8 mouse cellular contexts compared by ENCODE assay signal in the genomic region with DNA sequence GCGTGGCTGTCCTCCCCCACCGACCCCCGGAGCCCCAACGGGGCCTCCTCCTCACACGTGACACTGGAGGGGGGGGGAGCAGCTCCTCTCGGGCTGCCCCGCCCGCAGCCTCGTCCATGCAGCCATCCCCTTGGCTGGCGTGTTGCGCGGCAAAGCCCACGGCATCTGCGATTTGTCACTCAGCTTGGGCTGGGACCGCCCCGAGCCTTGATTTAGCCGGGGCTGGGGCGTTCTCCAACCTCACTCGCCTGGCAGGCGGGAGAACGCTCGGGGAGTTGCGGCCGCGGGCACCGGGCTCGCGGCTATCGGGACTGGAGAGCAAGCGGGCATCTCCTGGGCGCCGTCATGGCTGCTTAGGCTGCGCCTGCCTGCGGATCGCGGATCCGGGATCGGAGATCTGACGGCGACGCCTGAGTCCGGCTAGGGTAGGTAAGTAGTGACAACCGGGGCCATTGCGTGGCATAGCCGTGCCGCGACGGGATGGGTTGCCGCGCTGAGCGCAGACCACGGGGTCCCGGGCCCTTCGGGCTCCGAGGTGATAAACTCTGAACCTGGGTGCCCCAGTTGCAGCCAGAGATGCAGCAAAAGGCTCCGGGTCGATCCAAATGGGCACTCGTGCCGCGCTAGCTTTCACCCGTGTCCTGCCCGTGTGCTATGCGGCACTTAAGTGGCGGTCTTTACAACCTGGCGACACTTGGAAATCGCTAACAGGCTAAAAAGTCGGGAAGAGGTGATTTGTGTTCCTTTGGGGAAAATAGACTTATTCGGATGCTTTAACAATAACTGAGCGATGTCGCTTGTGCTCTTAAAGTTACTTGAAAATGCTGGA. TPM values are rescaled to one million over a fixed set of nuclear protein-coding genes. Genes with fewer than 3 reads are reported as not detected.
DNase-seq lines count a peak whose midpoint lies in the region; ATAC-seq lines count a peak whose summit lies in the region.

No protein-coding gene starts in this region.

- 56% methylated on average over 70 of the region's 70 CpGs for WGBS in intestine, embryonic 16.5 days

- H3K9me3 ChIP-seq in intestine, embryonic 16.5 days (ENCODE audit: control insufficient read depth, low read length), result peaks cover 11% of the 10 kb centered on the region

- intact Hi-C loops in left cerebral cortex, postnatal 36 days (cut with DNase I), result loop anchor here (5.0 kb wide), 1 partner anchor 74 kb away; no protein-coding TSS in a partner anchor

- ATAC-seq in intestine, embryonic 16.5 days, result peak; percentile 98
- ATAC-seq in megakaryocyte-erythroid progenitor cell, adult 5-6 weeks (replicated peaks; ENCODE audit: low FRiP score, low TSS enrichment, poor library complexity, severe bottlenecking), result peak; percentile 23; the same call in 1 of the 2 replicates

- peak overlapping the region; percentile 66 for H3K27ac ChIP-seq in intestine, embryonic 16.5 days (ENCODE audit: low read length)

- peaks cover 3% of the 10 kb centered on the region; the same call in 1 of the 2 replicates for H3K4me1 ChIP-seq in intestine, embryonic 16.5 days (ENCODE audit: control insufficient read depth, insufficient read depth, low read length)

- peak overlapping the region; percentile 45 for H3K4me2 ChIP-seq in intestine, embryonic 16.5 days (ENCODE audit: low read depth, low read length)

- H3K27me3 ChIP-seq in intestine, embryonic 16.5 days (replicated peaks; ENCODE audit: control insufficient read depth, insufficient read depth, low read length), result no peaks in the 10 kb centered on the region

- peak overlapping the region; percentile 65 for H3K4me3 ChIP-seq in intestine, embryonic 16.5 days (ENCODE audit: low read length)

- peak overlapping the region; percentile 76 for H3K9ac ChIP-seq in intestine, embryonic 16.5 days (ENCODE audit: low read depth, low read length)

- H3K36me3 ChIP-seq in intestine, embryonic 16.5 days (ENCODE audit: control insufficient read depth, insufficient read depth, low read length), result no peaks in the 10 kb centered on the region

- peak; percentile 83 for DNase-seq in adrenal gland, postnatal 14 days
- DNase-seq in embryo, embryonic 11.5 days (ENCODE audit: low read depth, low spot score), result peak; percentile 72
- DNase-seq in gastrocnemius, postnatal 4 days (ENCODE audit: low spot score in 2 of 2), result peak; percentile 83 to 84
- DNase-seq in left cerebral cortex, postnatal 36 days (ENCODE audit: low spot score in 2 of 2), result peak; percentile 68 to 73
- peak; percentile 56 to 68 for DNase-seq in right cerebral cortex, postnatal 36 days (ENCODE audit: low spot score in 2 of 2)
- peak; percentile 80 for DNase-seq in yolk sac, embryonic 10.5 days (ENCODE audit: low spot score)

RNA-seq across cellular contexts. Expression of a gene that starts 30.5 kb away (rescaled TPM):
- total RNA-seq in adrenal gland, postnatal 14 days (2021), result 13.0 and 15.7 TPM in 2 replicates
- total RNA-seq in gastrocnemius, postnatal 4 days (2021), result 100 to 1,000 TPM; 563 to 582 TPM
- 113 and 119 TPM in 2 replicates for polyA plus RNA-seq in intestine, embryonic 16.5 days (2015; fragmentation: Nextera tagmentation; extraction: Ambion mirVana)
- 10 to 100 TPM; 16.8 to 20.2 TPM for total RNA-seq in left cerebral cortex, postnatal 36 days (2021)
- not detected in 2 replicates for total RNA-seq in megakaryocyte-erythroid progenitor cell, adult 5-6 weeks (2014; fragmentation: Nextera tagmentation)
- total RNA-seq in megakaryocyte-erythroid progenitor cell, adult 5-6 weeks (2017), result not detected in 2 replicates

Comparison
In these comparisons a context has a peak if more than half of its experiments do, and no peak if none do; other contexts are left out.
1. Peak in every context shown above with its lines: DNase-seq, ATAC-seq, H3K4me3 ChIP-seq and H3K27ac ChIP-seq.
2. RNA of a gene that starts 30.5 kb away (total RNA-seq): 563 to 582 TPM in gastrocnemius, postnatal 4 days; 16.8 to 20.2 TPM in left cerebral cortex, postnatal 36 days, 13.0 to 15.7 TPM in adrenal gland, postnatal 14 days and not detected in megakaryocyte-erythroid progenitor cell, adult 5-6 weeks; every median in the first group is over 10 times any median in the second.